Mouse (Mus musculus) embryonic fibroblast, embryonic 13.5 days (primary cell): ENCODE measurements around the gene Scarb1. TPM values are rescaled to one million over a fixed set of nuclear protein-coding genes. Genes with fewer than 3 reads are reported as not detected.

Experiments
- H3K27ac ChIP-seq: 2 replicates; pipeline ENCODE4 v1.5.1; 2012; ENCODE audit warnings: low read length, control low read depth, inconsistent platforms; ENCODE audit not compliant: insufficient read depth
- H3K4me1 ChIP-seq: 2 replicates; pipeline ENCODE4 v1.6.1; 2011; ENCODE audit warnings: low read length; ENCODE audit not compliant: control insufficient read depth, insufficient read depth
- H3K4me3 ChIP-seq: 2 replicates; pipeline ENCODE4 v1.5.1; 2011; ENCODE audit warnings: mild to moderate bottlenecking, control low read depth, low read length; ENCODE audit not compliant: insufficient read depth
- CTCF ChIP-seq: IDR thresholded peaks from 2 replicates; pipeline ENCODE4 v1.5.1; 2011; ENCODE audit warnings: mild to moderate bottlenecking, control low read depth, low read length, moderate library complexity, borderline replicate concordance; ENCODE audit not compliant: insufficient read depth
- POLR2A ChIP-seq: IDR thresholded peaks from 2 replicates; pipeline ENCODE4 v1.6.1; 2011; ENCODE audit warnings: low read depth, mild to moderate bottlenecking, control low read depth, low read length, moderate library complexity
- polyA plus RNA-seq: library from polyadenylated mRNA; stranded (reverse); fragments of >200 nt; gene quantifications from 2 replicates; pipeline ENCODE4 v1.2.4, GENCODE M21; 2011; ENCODE audit warnings: low read depth; ENCODE audit not compliant: missing spikeins, insufficient read length

Gene Scarb1
- polyA plus RNA-seq, 1 experiment: 47.8 TPM

DNA sequence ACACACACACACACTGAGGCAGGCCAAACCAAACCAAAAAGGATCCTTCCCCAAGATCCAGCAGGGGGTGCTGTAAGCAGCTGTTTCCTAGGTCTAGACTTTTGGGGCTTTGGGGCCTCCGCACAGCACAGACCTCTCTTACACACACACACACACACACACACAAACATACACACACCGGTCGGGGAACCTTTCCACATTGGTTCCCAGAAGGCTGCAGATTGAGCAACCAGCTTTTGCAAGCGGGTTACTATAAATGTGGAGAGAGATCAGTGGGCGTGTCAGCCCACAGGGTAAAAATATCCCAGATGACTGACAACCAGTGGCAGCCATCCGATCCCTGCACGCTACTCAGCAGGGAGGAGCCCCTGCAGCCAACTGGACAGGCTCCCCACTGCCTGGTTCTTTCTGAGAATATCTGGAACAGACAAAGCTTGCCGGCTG lies 67.2 kb downstream of the Scarb1 start:
- TF ChIP-seq POLR2A: no peak
- TF ChIP-seq CTCF: peak; percentile 12; the same call in 1 of the 2 replicates
- H3K4me1 ChIP-seq: peaks cover 2% of the 10 kb centered on the region; the same call in 1 of the 2 replicates
- H3K4me3 ChIP-seq: no peak overlapping the region
- H3K27ac ChIP-seq: peak overlapping the region; percentile 29

DNA sequence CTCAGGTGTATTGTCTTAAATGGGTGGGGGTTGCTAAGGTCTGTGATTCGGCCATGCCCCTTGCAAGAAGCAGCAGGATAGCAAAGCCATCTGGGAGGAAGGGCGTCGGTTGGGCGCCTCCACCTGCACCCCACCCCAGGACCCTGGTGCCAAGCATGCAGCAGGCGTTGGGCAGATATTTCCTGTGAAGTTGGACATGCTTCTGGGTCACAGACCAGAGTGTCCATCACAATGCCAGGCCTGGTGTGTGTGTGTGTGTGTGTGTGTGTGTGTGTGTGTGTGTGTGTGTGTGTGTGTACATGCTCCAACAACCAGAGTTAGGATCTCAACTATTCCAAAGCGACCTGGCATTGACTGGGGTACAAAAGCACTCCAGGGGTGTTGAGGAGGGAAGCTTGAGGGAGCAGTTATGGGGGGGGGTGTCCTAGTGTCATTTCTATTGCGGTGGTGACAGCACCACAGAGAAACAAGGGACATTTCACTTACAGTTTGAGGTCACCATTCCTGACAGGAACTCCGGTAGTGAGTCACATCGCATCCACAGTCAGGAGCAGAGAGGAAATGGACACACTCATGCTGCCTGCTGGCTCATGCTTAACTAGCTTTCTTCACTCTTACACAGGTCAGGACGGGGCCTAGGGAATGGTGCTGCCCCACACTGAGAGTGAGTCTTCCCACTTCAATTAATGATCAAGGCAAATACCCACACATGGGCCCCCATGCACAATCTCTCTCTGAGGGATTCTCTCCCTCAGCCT lies 68.5 kb downstream of the Scarb1 start:
- TF ChIP-seq CTCF (no peak), POLR2A (no peak)
- Histone ChIP-seq H3K4me3 (no peak overlapping the region), H3K27ac (no peak overlapping the region), H3K4me1 (peaks cover 2% of the 10 kb centered on the region; the same call in 1 of the 2 replicates)

DNA sequence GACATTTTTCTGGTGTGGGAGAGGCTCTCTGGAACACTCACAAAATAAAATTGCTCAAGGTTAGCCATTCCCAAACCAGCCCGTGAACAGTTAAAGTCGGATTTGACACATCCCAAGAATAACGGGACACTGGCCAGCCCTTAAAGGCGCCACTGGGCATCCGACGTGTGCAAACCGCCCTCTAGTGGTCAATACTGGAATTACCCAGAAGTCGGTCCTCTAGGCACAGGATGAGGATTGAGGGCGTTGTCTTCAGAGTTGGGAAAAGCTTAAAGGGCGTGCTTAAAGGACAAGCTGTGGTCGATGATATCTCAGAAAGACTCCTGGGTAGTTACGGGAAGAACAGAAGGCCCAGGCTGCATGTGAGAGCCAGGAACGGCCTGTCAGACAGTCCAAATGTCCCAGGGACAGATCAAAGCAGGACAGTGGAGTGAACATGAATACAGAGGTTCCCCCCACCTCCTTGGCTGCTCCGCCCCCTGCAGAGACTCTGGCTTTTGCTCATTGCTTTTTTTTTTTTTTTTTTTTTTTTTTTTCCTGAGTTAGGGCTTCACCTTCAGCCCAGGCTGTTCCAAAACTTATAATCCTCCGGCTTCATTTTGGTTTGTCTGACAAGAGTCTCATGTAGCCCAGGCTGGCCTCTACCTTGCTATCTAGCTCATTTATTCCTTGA lies 69.2 kb downstream of the Scarb1 start:
- Histone ChIP-seq H3K4me1 (peaks cover 2% of the 10 kb centered on the region; the same call in 1 of the 2 replicates), H3K4me3 (no peak overlapping the region), H3K27ac (peak overlapping the region; percentile 13; the same call in 1 of the 2 replicates)
- TF ChIP-seq CTCF (peak; percentile 80), POLR2A (no peak; the same call in 1 of the 2 replicates)

DNA sequence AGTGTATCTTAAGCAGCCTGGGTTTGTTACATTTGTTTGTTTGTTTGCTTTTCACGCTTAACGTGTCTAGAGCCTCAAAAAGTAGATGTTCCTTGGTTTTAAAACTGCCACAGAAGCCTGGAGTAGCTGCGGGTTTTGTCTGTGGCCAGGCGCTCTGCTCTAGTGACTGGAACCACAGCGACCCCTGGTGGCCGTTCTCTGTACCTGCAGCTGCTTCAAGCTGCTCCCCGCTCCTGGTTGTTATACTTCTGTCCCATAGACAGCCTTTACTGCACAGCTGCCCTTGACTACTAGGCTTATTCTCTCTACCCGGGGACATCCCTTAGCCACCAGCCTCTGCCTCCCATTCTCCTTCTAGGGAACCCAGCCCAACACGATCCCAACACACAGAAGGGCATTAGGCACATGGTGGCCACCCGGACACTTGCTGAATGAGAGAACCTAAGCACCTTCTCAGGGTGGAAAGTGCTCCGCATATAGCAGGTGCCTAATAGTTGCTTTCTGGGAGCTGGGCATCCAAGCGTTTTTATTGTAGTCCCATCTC lies 70.2 kb downstream of the Scarb1 start:
- H3K4me3 ChIP-seq: no peak overlapping the region
- peak; percentile 80 for TF ChIP-seq CTCF
- no peak for TF ChIP-seq POLR2A
- peaks cover 2% of the 10 kb centered on the region; the same call in 1 of the 2 replicates for H3K4me1 ChIP-seq

DNA sequence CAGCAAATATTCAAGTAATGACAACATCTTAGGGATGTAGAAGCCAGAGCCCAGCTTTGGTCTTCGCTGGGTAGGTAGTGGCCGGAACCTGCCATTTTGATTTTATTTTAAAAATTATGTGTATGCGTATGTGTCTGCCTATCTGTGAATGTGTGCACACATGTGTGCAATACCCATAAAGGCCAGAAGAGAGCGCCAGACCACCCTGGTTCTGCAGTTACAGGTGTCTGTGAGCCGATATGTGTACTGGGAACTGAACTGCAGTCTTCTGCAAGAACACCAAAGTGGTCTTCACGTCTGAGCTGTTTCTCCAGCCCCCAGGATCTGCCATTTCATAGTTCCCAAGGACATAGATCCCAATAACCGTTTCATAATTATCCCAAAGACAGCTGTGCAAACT lies 71.1 kb downstream of the Scarb1 start:
- Histone ChIP-seq H3K4me1 (peaks cover 2% of the 10 kb centered on the region; the same call in 1 of the 2 replicates), H3K4me3 (no peak overlapping the region), H3K27ac (no peak overlapping the region)
- TF ChIP-seq POLR2A: no peak

More for the DNA sequence above, 70.2 kb downstream of the Scarb1 start:
- H3K27ac ChIP-seq: no peak overlapping the region

DNA sequence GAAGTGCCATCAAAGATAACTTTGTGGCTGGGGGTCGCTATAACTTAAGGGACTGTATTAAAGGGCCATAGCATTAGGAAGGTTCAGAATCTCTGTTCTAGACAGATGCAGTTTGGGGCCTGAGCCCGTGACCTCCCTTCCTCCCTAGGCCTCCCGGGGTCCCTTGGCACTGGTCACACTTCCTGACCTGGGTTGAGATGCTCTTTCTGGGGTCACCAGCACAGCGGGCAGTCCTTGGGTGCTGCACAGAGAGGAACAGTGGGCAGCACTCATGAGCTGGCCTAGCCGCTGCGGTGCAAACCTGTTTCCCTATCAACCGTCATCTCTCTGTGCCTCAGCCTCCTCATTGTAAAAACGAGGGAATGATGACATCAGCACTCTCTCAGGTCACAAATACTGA lies 71.5 kb downstream of the Scarb1 start:
- Histone ChIP-seq H3K27ac (peak overlapping the region; percentile 74; the same call in 1 of the 2 replicates), H3K4me3 (no peak overlapping the region), H3K4me1 (peaks cover 2% of the 10 kb centered on the region; the same call in 1 of the 2 replicates)
- TF ChIP-seq POLR2A (no peak), CTCF (no peak)

DNA sequence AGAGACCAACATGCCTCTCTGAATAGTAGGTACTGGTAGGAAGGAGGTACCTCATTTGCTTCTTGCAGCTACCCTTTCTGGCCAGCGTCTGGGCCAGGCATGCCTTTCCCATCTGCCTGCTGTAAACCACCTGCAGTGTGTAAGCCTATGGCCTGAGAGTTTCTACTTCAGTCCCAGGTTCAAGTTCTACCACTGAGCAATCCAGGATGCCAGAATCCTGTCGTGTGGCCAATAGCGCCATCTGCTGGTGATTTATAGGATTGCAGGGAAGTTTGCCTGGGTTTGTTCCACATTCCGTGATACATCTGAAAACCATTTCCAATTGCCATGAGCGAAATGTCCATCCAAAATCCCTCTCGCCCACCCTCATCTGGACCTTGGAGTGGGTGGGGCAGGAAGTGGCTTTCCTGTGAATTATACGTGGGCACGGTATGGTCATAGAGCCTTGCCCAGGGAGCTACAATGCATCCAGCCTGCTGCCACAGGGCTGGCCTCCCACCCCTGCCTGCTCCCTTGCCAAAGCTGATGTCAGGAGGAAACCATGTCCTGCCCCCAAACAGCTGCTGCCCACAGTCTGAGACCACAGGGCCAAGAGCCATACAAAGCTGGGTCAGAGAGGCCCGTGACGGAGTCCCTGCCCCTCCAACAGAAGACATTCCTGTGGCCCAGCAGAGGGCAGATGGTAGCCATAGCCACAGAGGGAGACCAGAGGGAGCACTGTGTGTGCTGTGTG lies 72.7 kb downstream of the Scarb1 start:
- Histone ChIP-seq H3K4me3 (no peak overlapping the region), H3K27ac (peak overlapping the region; percentile 74), H3K4me1 (peaks cover 2% of the 10 kb centered on the region; the same call in 1 of the 2 replicates)
- TF ChIP-seq CTCF (peak; percentile 46; the same call in 1 of the 2 replicates), POLR2A (peak; percentile 26; the same call in 1 of the 2 replicates)

DNA sequence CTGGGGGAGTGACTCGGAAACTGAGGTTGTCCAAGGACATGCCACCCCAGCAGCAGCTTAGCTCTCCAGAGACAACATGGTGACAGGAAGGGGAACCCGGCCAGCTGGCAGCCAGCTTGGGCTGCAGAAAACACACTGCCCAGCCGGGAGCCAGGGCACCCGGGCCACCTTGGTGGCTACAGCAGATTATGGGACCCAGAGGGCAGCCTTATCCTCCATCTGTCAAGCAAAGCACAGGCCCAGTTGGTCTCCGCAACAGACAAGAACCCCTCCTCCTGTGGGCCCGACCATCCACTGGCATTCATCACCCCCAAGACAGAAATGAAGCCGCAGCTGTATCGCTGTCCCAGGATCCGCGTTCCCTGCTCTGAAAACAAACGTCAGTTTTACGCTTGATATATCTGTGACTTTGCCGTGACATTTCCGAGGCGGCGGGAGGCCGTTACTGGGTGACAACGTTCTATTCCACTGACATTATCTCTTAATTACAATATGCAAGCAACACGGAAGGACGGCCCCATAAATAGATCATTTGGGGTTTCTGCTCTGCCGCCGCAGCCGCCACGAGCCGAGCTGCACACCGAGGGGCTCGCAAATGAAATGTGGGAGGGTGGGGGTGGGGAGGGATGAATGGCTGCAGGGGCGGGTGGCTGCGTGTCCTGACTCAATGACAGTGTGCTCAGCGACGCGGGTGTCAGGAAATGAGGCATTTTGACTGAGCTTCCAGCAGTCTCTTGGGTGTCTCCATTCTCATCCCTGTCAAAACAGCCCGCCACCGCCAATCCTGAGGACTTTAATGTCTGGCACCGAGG lies 73.5 kb downstream of the Scarb1 start:
- Histone ChIP-seq H3K4me3 (no peak overlapping the region), H3K4me1 (peaks cover 2% of the 10 kb centered on the region; the same call in 1 of the 2 replicates), H3K27ac (0 out of 2 replicates have a peak overlapping the region, but pooled peaks have one; percentile 5)
- TF ChIP-seq CTCF (no peak), POLR2A (no peak)

DNA sequence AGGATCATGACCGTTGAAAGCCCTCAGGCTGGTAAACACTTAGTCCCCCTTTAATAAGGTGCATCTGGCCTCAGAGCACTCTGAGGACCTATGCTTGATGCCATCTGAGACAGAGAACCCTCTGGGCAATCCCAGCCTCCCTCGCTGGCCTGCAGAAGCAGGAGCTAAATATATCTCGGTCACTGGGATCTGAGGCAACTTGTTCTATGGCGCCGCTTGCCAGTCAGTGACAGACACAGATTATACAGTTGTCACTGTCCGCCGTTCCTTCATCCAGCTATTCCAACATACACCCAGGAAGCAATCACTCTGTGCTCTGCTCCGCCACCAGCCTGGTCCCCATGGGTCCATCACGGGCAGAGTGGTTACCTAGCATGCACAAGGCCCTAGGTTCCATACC lies 74.8 kb downstream of the Scarb1 start:
- no peak for TF ChIP-seq CTCF
- TF ChIP-seq POLR2A: no peak
- Histone ChIP-seq H3K4me1 (peaks cover 2% of the 10 kb centered on the region; the same call in 1 of the 2 replicates), H3K4me3 (no peak overlapping the region), H3K27ac (no peak overlapping the region)
